Mouse (Mus musculus) MEL (cell line): ENCODE measurements around the gene Dph1. TPM values are rescaled to one million over a fixed set of nuclear protein-coding genes. Genes with fewer than 3 reads are reported as not detected.
A peak's percentile ranks its signal among the peaks of the same experiment; 100 is the strongest.

Experiments used
- DNase-seq: peaks from one replicate; pipeline ENCODE4 v3.0.0; 2011; ENCODE audit warnings: low read depth, low spot score
- H3K27ac ChIP-seq: 2 replicates; pipeline ENCODE4 v1.5.1; 2012; ENCODE audit warnings: low read depth, mild to moderate bottlenecking, control low read depth, low read length, moderate library complexity; ENCODE audit not compliant: control insufficient read depth
- H3K27me3 ChIP-seq, 2 experiments: fragments of 150-350 bp in 1 of 2; sonication (generic) in 1 of 2; 2 replicates each; pipeline ENCODE4 v1.6.1; 2012; ENCODE audit warnings: low read length in 2 of 2, mild to moderate bottlenecking in 2 of 2, improper control_type of control experiment in 1 of 2, moderate library complexity in 1 of 2; ENCODE audit not compliant: insufficient read depth in 2 of 2, control insufficient read depth in 1 of 2
- H3K36me3 ChIP-seq, 2 experiments: 2 replicates each; pipeline ENCODE4 v1.6.1; 2012 to 2014; ENCODE audit warnings: low read length in 2 of 2, improper control_type of control experiment in 1 of 2, inconsistent platforms in 1 of 2, mild to moderate bottlenecking in 1 of 2; ENCODE audit not compliant: insufficient read depth in 2 of 2, control insufficient read depth in 1 of 2
- H3K4me1 ChIP-seq, 2 experiments: fragments of 150-350 bp in 1 of 2; sonication (generic) in 1 of 2; 2 replicates each; pipeline ENCODE4 v1.6.1; 2012; ENCODE audit warnings: low read length in 2 of 2, improper control_type of control experiment in 1 of 2, mild to moderate bottlenecking in 1 of 2; ENCODE audit not compliant: insufficient read depth in 2 of 2, control insufficient read depth in 1 of 2
- H3K4me3 ChIP-seq, 2 experiments: fragments of 150-350 bp in 1 of 2; sonication (generic) in 1 of 2; 2 replicates each; pipeline ENCODE4 v1.5.1; 2012; ENCODE audit warnings: low read depth in 2 of 2, low read length in 2 of 2, mild to moderate bottlenecking in 2 of 2, moderate library complexity in 2 of 2, control low read depth in 1 of 2, improper control_type of control experiment in 1 of 2; ENCODE audit not compliant: control insufficient read depth in 1 of 2, insufficient read depth in 1 of 2
- H3K79me2 ChIP-seq: 2 replicates; pipeline ENCODE4 v1.6.1; 2012; ENCODE audit warnings: mild to moderate bottlenecking, low read length, moderate library complexity; ENCODE audit not compliant: control insufficient read depth, poor library complexity, insufficient read depth
- H3K9ac ChIP-seq: 2 replicates; pipeline ENCODE4 v1.6.1; 2012; ENCODE audit warnings: low read depth, mild to moderate bottlenecking, control low read depth, low read length, moderate library complexity; ENCODE audit not compliant: control insufficient read depth, poor library complexity, severe bottlenecking
- H3K9me3 ChIP-seq: fragments of 150-350 bp; sonication (generic); replicated peaks from 2 replicates; pipeline ENCODE4 v1.6.1; 2012; ENCODE audit warnings: mild to moderate bottlenecking, low read length, improper control_type of control experiment, moderate library complexity; ENCODE audit not compliant: insufficient read depth
- CHD1 ChIP-seq: IDR thresholded peaks from 2 replicates; pipeline ENCODE4 v1.6.1; 2012; ENCODE audit warnings: low read depth, mild to moderate bottlenecking, inconsistent platforms, low read length, improper control_type of control experiment
- CHD2 ChIP-seq: IDR thresholded peaks from 2 replicates; pipeline ENCODE4 v1.6.1; 2011; ENCODE audit warnings: low read length, improper control_type of control experiment
- CTCF ChIP-seq, 3 experiments: IDR thresholded peaks in 2 of 3; conservative IDR thresholded peaks in 1 of 3; 2 replicates each; pipeline ENCODE4 v1.5.1; 2011 to 2012; ENCODE audit warnings: low read length in 3 of 3, low read depth in 2 of 3, mild to moderate bottlenecking in 2 of 3, improper control_type of control experiment in 1 of 3, inconsistent platforms in 1 of 3, mixed read lengths in 1 of 3, moderate library complexity in 1 of 3; ENCODE audit not compliant: control insufficient read depth in 1 of 3, insufficient read depth in 1 of 3, poor library complexity in 1 of 3, severe bottlenecking in 1 of 3
- E2F4 ChIP-seq: IDR thresholded peaks from 2 replicates; pipeline ENCODE4 v1.6.1; 2011; ENCODE audit warnings: low read depth, low read length, improper control_type of control experiment, borderline replicate concordance
- EP300 ChIP-seq, 2 experiments: IDR thresholded peaks; 2 replicates each; pipeline ENCODE4 v1.6.1; 2011; ENCODE audit warnings: improper control_type of control experiment in 2 of 2, low read length in 2 of 2, low read depth in 1 of 2, mild to moderate bottlenecking in 1 of 2
- GATA1 ChIP-seq: IDR thresholded peaks from 2 replicates; pipeline ENCODE4 v1.6.1; 2011; ENCODE audit warnings: low read depth, low read length, improper control_type of control experiment
- KAT2A ChIP-seq: conservative IDR thresholded peaks from 2 replicates; pipeline ENCODE4 v1.6.1; 2012; ENCODE audit warnings: low read depth, low read length, improper control_type of control experiment, inconsistent platforms
- MAFK ChIP-seq: IDR thresholded peaks from 2 replicates; pipeline ENCODE4 v1.6.1; 2011; ENCODE audit warnings: low read depth, mild to moderate bottlenecking, low read length, improper control_type of control experiment, borderline replicate concordance
- MEF2A ChIP-seq: IDR thresholded peaks from 2 replicates; pipeline ENCODE4 v1.6.1; 2014; ENCODE audit warnings: low read depth, mild to moderate bottlenecking, inconsistent platforms, low read length, improper control_type of control experiment; ENCODE audit not compliant: poor library complexity, insufficient replicate concordance, severe bottlenecking; ENCODE audit errors: extremely low read depth
- MXI1 ChIP-seq: IDR thresholded peaks from 2 replicates; pipeline ENCODE4 v1.6.1; 2011; ENCODE audit warnings: mild to moderate bottlenecking, low read depth, low read length, improper control_type of control experiment
- MYC ChIP-seq: IDR thresholded peaks from 2 replicates; pipeline ENCODE4 v1.6.1; 2011; ENCODE audit warnings: low read depth, mild to moderate bottlenecking, low read length, improper control_type of control experiment, moderate library complexity
- NELFE ChIP-seq: IDR thresholded peaks from 2 replicates; pipeline ENCODE4 v1.6.1; 2011; ENCODE audit warnings: low read depth, low read length, improper control_type of control experiment
- NRF1 ChIP-seq: IDR thresholded peaks from 2 replicates; pipeline ENCODE4 v1.6.1; 2014; ENCODE audit warnings: low read depth, mild to moderate bottlenecking, inconsistent platforms, low read length, improper control_type of control experiment, moderate library complexity; ENCODE audit not compliant: poor library complexity, insufficient read depth, severe bottlenecking
- SIN3A ChIP-seq: IDR thresholded peaks from 2 replicates; pipeline ENCODE4 v1.6.1; 2012; ENCODE audit warnings: low read length, improper control_type of control experiment, inconsistent platforms
- SMC3 ChIP-seq: IDR thresholded peaks from 2 replicates; pipeline ENCODE4 v1.6.1; 2011; ENCODE audit warnings: low read depth, low read length, improper control_type of control experiment
- TCF12 ChIP-seq: IDR thresholded peaks from 2 replicates; pipeline ENCODE4 v1.6.1; 2014; ENCODE audit warnings: low read depth, mild to moderate bottlenecking, inconsistent platforms, low read length, improper control_type of control experiment, moderate library complexity
- USF2 ChIP-seq, 2 experiments: IDR thresholded peaks; 2 replicates each; pipeline ENCODE4 v1.6.1; 2011 to 2012; ENCODE audit warnings: improper control_type of control experiment in 2 of 2, low read length in 2 of 2, borderline replicate concordance in 1 of 2, inconsistent platforms in 1 of 2, low read depth in 1 of 2, mild to moderate bottlenecking in 1 of 2; ENCODE audit not compliant: insufficient read depth in 1 of 2
- polyA plus RNA-seq, 2 experiments: library from polyadenylated mRNA; stranded (reverse) in 1 of 2; unstranded in 1 of 2; fragments of >175 nt in 1 of 2; fragments of >200 nt in 1 of 2; gene quantifications; 2 replicates each; pipeline versions ENCODE4 v1.2.1 to v1.2.4; 2012; ENCODE audit warnings: low replicate concordance in 2 of 2, low read depth in 1 of 2; ENCODE audit not compliant: insufficient read length in 2 of 2, insufficient read depth in 1 of 2, missing spikeins in 1 of 2
- total RNA-seq: library from RNA; depleted of rRNA; stranded (reverse); fragments of 300-350 nt; gene quantifications from 2 replicates; pipeline ENCODE4 v1.2.3, GENCODE M21; 2012

Dph1 gene
- total and polyA plus RNA-seq, 3 experiments: 58.4 to 59.5 TPM; not detected in 1

GRCm38 (mm10) chr11:75172151-75173094 lies 18.6 kb downstream of the Dph1 start (continued):
- TF ChIP-seq NRF1: peak; percentile 39; the same call in 1 of the 2 replicates
- no peak for TF ChIP-seq MAFK
- TF ChIP-seq MYC: no peak
- TF ChIP-seq KAT2A: no peak
- TF ChIP-seq USF2 (IDR thresholded peaks at IDR 0.05; ENCODE audit: borderline replicate concordance in 1 of 2, insufficient read depth in 1 of 2, low read depth in 1 of 2, low read length in 2 of 2): no peak
- TF ChIP-seq MEF2A: peak; percentile 89
- no peak for TF ChIP-seq SMC3
- TF ChIP-seq, all 39 proteins: peak for 13

- TF ChIP-seq MXI1: no peak; the same call in 1 of the 2 replicates
- TF ChIP-seq E2F4: peak; percentile 16; the same call in 1 of the 2 replicates
- TF ChIP-seq TCF12: no peak
- no peak for TF ChIP-seq GATA1
- 0 out of 4 replicates have a peak, but pooled peaks of 1 of the 2 experiments have one; percentile 14 for TF ChIP-seq EP300 (IDR thresholded peaks at IDR 0.05; ENCODE audit: low read depth in 1 of 2, low read length in 2 of 2)
- TF ChIP-seq SIN3A: peak; percentile 18; the same call in 1 of the 2 replicates
- no peak for TF ChIP-seq CTCF (IDR thresholded peaks at IDR 0.05 in 2 of 3, conservative IDR thresholded peaks at IDR 0.05 in 1 of 3; ENCODE audit: control insufficient read depth in 1 of 3, insufficient read depth in 1 of 3, low read depth in 2 of 3, low read length in 3 of 3, poor library complexity in 1 of 3, severe bottlenecking in 1 of 3)
- no peak for TF ChIP-seq CHD2
- peak; percentile 37; the same call in 1 of the 2 replicates for TF ChIP-seq NELFE
- TF ChIP-seq NRF1: no peak
- 0 out of 2 replicates have a peak, but pooled peaks have one; percentile 38 for TF ChIP-seq CHD1
- Histone ChIP-seq H3K9me3 (no peaks in the 10 kb centered on the region), H3K4me3 (peak overlapping the region; percentile 70 to 81), H3K79me2 (peaks cover 24% of the 10 kb centered on the region), H3K27me3 (no peaks in the 10 kb centered on the region), H3K9ac (peak overlapping the region; percentile 85), H3K36me3 (peaks cover 0 to 8% of the 10 kb centered on the region in 2 experiments; a peak in 1 of 4 replicates), H3K4me1 (peaks cover 0 to 15% of the 10 kb centered on the region in 2 experiments; a peak in 3 of 4 replicates), H3K27ac (peak overlapping the region; percentile 97)
- peak; percentile 81 for DNase-seq
These were observed 19.7 kb downstream of the Dph1 start for GRCm38 (mm10) chr11:75171186-75171865.
